Mouse (Mus musculus): ENCODE measurements at regions not wholly inside any gene's neighbourhood (a gene's known extent, or its start where the extent isn't known, plus 50 kb on each side); places are given as distances from the start of the nearest gene placed in this dataset.

GRCm38 (mm10) chr3:137156250-137156975, 184.5 kb upstream of the Emcn start:
- intact Hi-C loops (cut with DNase I) = no loop called here
- DNase-seq (ENCODE audit: extremely low spot score in 1 of 2, low spot score in 2 of 2) = no peak
- Histone ChIP-seq H3K27ac (no peak overlapping the region), H3K4me3 (no peak overlapping the region)
- TF ChIP-seq CTCF (IDR thresholded peaks at IDR 0.05) = no peak

- H3K27ac ChIP-seq = no peak overlapping the region
- no peak for TF ChIP-seq CTCF (IDR thresholded peaks at IDR 0.05)
- intact Hi-C loops (cut with DNase I) = no loop called here
- H3K4me3 ChIP-seq = no peak overlapping the region
- no peak for DNase-seq (ENCODE audit: extremely low spot score in 1 of 2, low spot score in 2 of 2)
Observed at GRCm38 (mm10) chr3:137189035-137189434, 151.8 kb upstream of the Emcn start.

GRCm38 (mm10) chr3:137190489-137190888, 150.4 kb upstream of the Emcn start:
- TF ChIP-seq CTCF (IDR thresholded peaks at IDR 0.05) = no peak
- intact Hi-C loops (cut with DNase I) = no loop called here
- H3K27ac ChIP-seq = no peak overlapping the region
- H3K4me3 ChIP-seq = no peak overlapping the region
- no peak for DNase-seq (ENCODE audit: extremely low spot score in 1 of 2, low spot score in 2 of 2)

- H3K27ac ChIP-seq = no peak overlapping the region
- intact Hi-C loops (cut with DNase I) = no loop called here
- TF ChIP-seq CTCF (IDR thresholded peaks at IDR 0.05) = no peak
- DNase-seq (ENCODE audit: extremely low spot score in 1 of 2, low spot score in 2 of 2) = no peak
- H3K4me3 ChIP-seq = no peak overlapping the region
Observed at GRCm38 (mm10) chr3:137191009-137191408, 149.9 kb upstream of the Emcn start.

GRCm38 (mm10) chr3:137193873-137194272, 147.0 kb upstream of the Emcn start:
- DNase-seq (ENCODE audit: extremely low spot score in 1 of 2, low spot score in 2 of 2) = no peak
- intact Hi-C loops (cut with DNase I) = no loop called here
- H3K27ac ChIP-seq = no peak overlapping the region
- TF ChIP-seq CTCF (IDR thresholded peaks at IDR 0.05) = no peak
- no peak overlapping the region for H3K4me3 ChIP-seq

- Histone ChIP-seq H3K27ac (peak overlapping the region; percentile 81), H3K4me3 (no peak overlapping the region)
- intact Hi-C loops (cut with DNase I) = loop anchor here (2.0 to 5.0 kb wide), 5 partner anchors 77 to 539 kb away; partner anchors contain the start of gene Ppp3ca
Observed at GRCm38 (mm10) chr3:137211667-137212066, 129.2 kb upstream of the Emcn start.

GRCm38 (mm10) chr3:137216036-137216435, 124.8 kb upstream of the Emcn start:
- DNase-seq (ENCODE audit: extremely low spot score in 1 of 2, low spot score in 2 of 2) = no peak
- intact Hi-C loops (cut with DNase I) = no loop called here
- no peak for TF ChIP-seq CTCF (IDR thresholded peaks at IDR 0.05)

More at GRCm38 (mm10) chr3:137211667-137212066, 129.2 kb upstream of the Emcn start:
- TF ChIP-seq CTCF (IDR thresholded peaks at IDR 0.05) = no peak
- peak in 1 of 2 experiments; percentile 12 for DNase-seq (ENCODE audit: extremely low spot score in 1 of 2, low spot score in 2 of 2)

GRCm38 (mm10) chr3:137217245-137217644, 123.6 kb upstream of the Emcn start:
- intact Hi-C loops (cut with DNase I) = no loop called here
- TF ChIP-seq CTCF (IDR thresholded peaks at IDR 0.05) = no peak
- no peak overlapping the region for H3K27ac ChIP-seq
- no peak for DNase-seq (ENCODE audit: extremely low spot score in 1 of 2, low spot score in 2 of 2)
- H3K4me3 ChIP-seq = no peak overlapping the region

More at GRCm38 (mm10) chr3:137216036-137216435, 124.8 kb upstream of the Emcn start:
- no peak overlapping the region for H3K4me3 ChIP-seq
- no peak overlapping the region for H3K27ac ChIP-seq

GRCm38 (mm10) chr3:137217926-137218325, 122.9 kb upstream of the Emcn start:
- no peak overlapping the region for H3K4me3 ChIP-seq
- H3K27ac ChIP-seq = no peak overlapping the region
- TF ChIP-seq CTCF (IDR thresholded peaks at IDR 0.05) = no peak
- DNase-seq (ENCODE audit: extremely low spot score in 1 of 2, low spot score in 2 of 2) = no peak
- intact Hi-C loops (cut with DNase I) = no loop called here

- intact Hi-C loops (cut with DNase I) = no loop called here
- TF ChIP-seq CTCF (IDR thresholded peaks at IDR 0.05) = no peak
Observed at GRCm38 (mm10) chr3:137226151-137226550, 114.7 kb upstream of the Emcn start.

GRCm38 (mm10) chr3:137227122-137227838, 113.6 kb upstream of the Emcn start:
- DNase-seq (ENCODE audit: extremely low spot score in 1 of 2, low spot score in 2 of 2) = no peak
- no peak overlapping the region for H3K27ac ChIP-seq
- H3K4me3 ChIP-seq = no peak overlapping the region
- no peak for TF ChIP-seq CTCF (IDR thresholded peaks at IDR 0.05)
- intact Hi-C loops (cut with DNase I) = no loop called here

More at GRCm38 (mm10) chr3:137226151-137226550, 114.7 kb upstream of the Emcn start:
- Histone ChIP-seq H3K4me3 (no peak overlapping the region), H3K27ac (no peak overlapping the region)
- DNase-seq (ENCODE audit: extremely low spot score in 1 of 2, low spot score in 2 of 2) = no peak

GRCm38 (mm10) chr3:137228416-137228815, 112.5 kb upstream of the Emcn start:
- intact Hi-C loops (cut with DNase I) = no loop called here
- Histone ChIP-seq H3K27ac (no peak overlapping the region), H3K4me3 (no peak overlapping the region)
- TF ChIP-seq CTCF (IDR thresholded peaks at IDR 0.05) = no peak
- DNase-seq (ENCODE audit: extremely low spot score in 1 of 2, low spot score in 2 of 2) = no peak

Data from left cerebral cortex, adult 2 months (tissue).